Mouse (Mus musculus): ENCODE data around the gene Cyp2s1. TPM values are rescaled to one million over a fixed set of nuclear protein-coding genes. Genes with fewer than 3 reads are reported as not detected.
A peak's percentile ranks its signal among the peaks of the same experiment; 100 is the strongest.

Gene Cyp2s1
- total and polyA plus RNA-seq, 3 experiments: not detected

- no peak overlapping the region for H3K9ac ChIP-seq (ENCODE audit: control insufficient read depth, low read depth, low read length, poor library complexity, severe bottlenecking)
- peak; percentile 23 for DNase-seq (ENCODE audit: low read depth, low spot score)
- TF ChIP-seq JUND (IDR thresholded peaks at IDR 0.05; ENCODE audit: low read depth, low read length) (no peak), SIN3A (IDR thresholded peaks at IDR 0.05; ENCODE audit: low read length) (no peak), ZMIZ1 (IDR thresholded peaks at IDR 0.05; ENCODE audit: low read depth, low read length) (no peak), SMC3 (IDR thresholded peaks at IDR 0.05; ENCODE audit: low read depth, low read length) (peak; percentile 63), MAFK (IDR thresholded peaks at IDR 0.05; ENCODE audit: borderline replicate concordance, low read depth, low read length) (no peak), HCFC1 (IDR thresholded peaks at IDR 0.05; ENCODE audit: low read depth, low read length) (no peak), RAD21 (IDR thresholded peaks at IDR 0.05; ENCODE audit: low read depth, low read length) (peak; percentile 62), EP300 (IDR thresholded peaks at IDR 0.05; ENCODE audit: low read depth in 1 of 2, low read length in 2 of 2) (no peak), CTCF (IDR thresholded peaks at IDR 0.05 in 2 of 3, conservative IDR thresholded peaks at IDR 0.05 in 1 of 3; ENCODE audit: control insufficient read depth in 1 of 3, insufficient read depth in 1 of 3, low read depth in 2 of 3, low read length in 3 of 3, poor library complexity in 1 of 3, severe bottlenecking in 1 of 3) (peak; percentile 37 to 70 (median 55); a peak in 5 of 6 replicates), TBP (IDR thresholded peaks at IDR 0.05; ENCODE audit: low read depth, low read length) (no peak), USF1 (IDR thresholded peaks at IDR 0.05; ENCODE audit: low read depth, low read length) (no peak), ZC3H11A (IDR thresholded peaks at IDR 0.05; ENCODE audit: low read depth, low read length) (peak; percentile 58), ZNF384 (IDR thresholded peaks at IDR 0.05; ENCODE audit: low read depth, low read length) (no peak), ZKSCAN1 (IDR thresholded peaks at IDR 0.05; ENCODE audit: low read depth, low read length) (no peak)
Observed at GRCm38 (mm10) chr7:25805631-25806343, 10.9 kb downstream of the Cyp2s1 start.

GRCm38 (mm10) chr7:25804792-25805191 is 11.9 kb downstream of the Cyp2s1 start:
- Histone ChIP-seq H3K27ac (ENCODE audit: control insufficient read depth, low read depth, low read length) (no peak overlapping the region), H3K4me1 (ENCODE audit: control insufficient read depth in 1 of 2, insufficient read depth in 2 of 2, low read length in 2 of 2) (no peaks in the 10 kb centered on the region), H3K9me3 (replicated peaks; ENCODE audit: insufficient read depth, low read length) (no peaks in the 10 kb centered on the region), H3K4me3 (ENCODE audit: control insufficient read depth in 1 of 2, insufficient read depth in 1 of 2, low read depth in 2 of 2, low read length in 2 of 2) (no peak overlapping the region), H3K36me3 (ENCODE audit: control insufficient read depth in 1 of 2, insufficient read depth in 2 of 2, low read length in 2 of 2) (no peaks in the 10 kb centered on the region), H3K79me2 (ENCODE audit: control insufficient read depth, insufficient read depth, low read length, poor library complexity) (no peaks in the 10 kb centered on the region), H3K9ac (ENCODE audit: control insufficient read depth, low read depth, low read length, poor library complexity, severe bottlenecking) (no peak overlapping the region), H3K27me3 (ENCODE audit: control insufficient read depth in 1 of 2, insufficient read depth in 2 of 2, low read length in 2 of 2) (no peaks in the 10 kb centered on the region)
- TF ChIP-seq E2F4 (IDR thresholded peaks at IDR 0.05; ENCODE audit: borderline replicate concordance, low read depth, low read length): no peak
- TF ChIP-seq CHD2 (IDR thresholded peaks at IDR 0.05; ENCODE audit: low read length): no peak
- TF ChIP-seq USF1 (IDR thresholded peaks at IDR 0.05; ENCODE audit: low read depth, low read length): no peak
- no peak for TF ChIP-seq RAD21 (IDR thresholded peaks at IDR 0.05; ENCODE audit: low read depth, low read length)
- TF ChIP-seq RCOR1 (IDR thresholded peaks at IDR 0.05; ENCODE audit: low read depth, low read length): no peak
- TF ChIP-seq JUND (IDR thresholded peaks at IDR 0.05; ENCODE audit: low read depth, low read length): no peak
- TF ChIP-seq TAL1 (IDR thresholded peaks at IDR 0.05; ENCODE audit: low read length): no peak
- no peak for TF ChIP-seq ELF1 (IDR thresholded peaks at IDR 0.05; ENCODE audit: low read depth, low read length)
- TF ChIP-seq CHD1 (IDR thresholded peaks at IDR 0.05; ENCODE audit: low read depth, low read length): no peak
- no peak for TF ChIP-seq GABPA (IDR thresholded peaks at IDR 0.05; ENCODE audit: low read depth, low read length)
- TF ChIP-seq POLR2AphosphoS2 (IDR thresholded peaks at IDR 0.05; ENCODE audit: low read length): no peak
- no peak for TF ChIP-seq ZMIZ1 (IDR thresholded peaks at IDR 0.05; ENCODE audit: low read depth, low read length)
- TF ChIP-seq POLR2A (IDR thresholded peaks at IDR 0.05; ENCODE audit: control insufficient read depth in 1 of 2, insufficient read depth in 1 of 2, low read depth in 1 of 2, low read length in 2 of 2, poor library complexity in 1 of 2): no peak
- no peak for DNase-seq (ENCODE audit: low read depth, low spot score)

More at GRCm38 (mm10) chr7:25805631-25806343, 10.9 kb downstream of the Cyp2s1 start:
- no peak overlapping the region for H3K4me3 ChIP-seq (ENCODE audit: control insufficient read depth in 1 of 2, insufficient read depth in 1 of 2, low read depth in 2 of 2, low read length in 2 of 2)
- no peaks in the 10 kb centered on the region for H3K9me3 ChIP-seq (replicated peaks; ENCODE audit: insufficient read depth, low read length)
- H3K27me3 ChIP-seq (ENCODE audit: control insufficient read depth in 1 of 2, insufficient read depth in 2 of 2, low read length in 2 of 2): no peaks in the 10 kb centered on the region
- H3K36me3 ChIP-seq (ENCODE audit: control insufficient read depth in 1 of 2, insufficient read depth in 2 of 2, low read length in 2 of 2): no peaks in the 10 kb centered on the region
- H3K4me1 ChIP-seq (ENCODE audit: control insufficient read depth in 1 of 2, insufficient read depth in 2 of 2, low read length in 2 of 2): no peaks in the 10 kb centered on the region
- no peaks in the 10 kb centered on the region for H3K79me2 ChIP-seq (ENCODE audit: control insufficient read depth, insufficient read depth, low read length, poor library complexity)
- H3K27ac ChIP-seq (ENCODE audit: control insufficient read depth, low read depth, low read length): no peak overlapping the region
